Mouse (Mus musculus): ENCODE measurements around the gene 4930470P17Rik.

- no peak for TF ChIP-seq CTCF (IDR thresholded peaks at IDR 0.05; ENCODE audit: extremely low read depth, insufficient read depth, low read length)
- no peak for TF ChIP-seq POLR2A (IDR thresholded peaks at IDR 0.05; ENCODE audit: extremely low read depth, insufficient read depth, low read length)
Measured at GRCm38 (mm10) chr2:170548046-170548445, 53.8 kb downstream of the 4930470P17Rik start.

Measured in cortical plate, adult 2 months (tissue).